Mouse (Mus musculus): ENCODE data around the gene Nhlrc3. TPM values are rescaled to one million over a fixed set of nuclear protein-coding genes. Genes with fewer than 3 reads are reported as not detected.

Nhlrc3 gene
- total RNA-seq, 2 experiments from 2014 or later = 0.96 to 3.4 TPM

DNA sequence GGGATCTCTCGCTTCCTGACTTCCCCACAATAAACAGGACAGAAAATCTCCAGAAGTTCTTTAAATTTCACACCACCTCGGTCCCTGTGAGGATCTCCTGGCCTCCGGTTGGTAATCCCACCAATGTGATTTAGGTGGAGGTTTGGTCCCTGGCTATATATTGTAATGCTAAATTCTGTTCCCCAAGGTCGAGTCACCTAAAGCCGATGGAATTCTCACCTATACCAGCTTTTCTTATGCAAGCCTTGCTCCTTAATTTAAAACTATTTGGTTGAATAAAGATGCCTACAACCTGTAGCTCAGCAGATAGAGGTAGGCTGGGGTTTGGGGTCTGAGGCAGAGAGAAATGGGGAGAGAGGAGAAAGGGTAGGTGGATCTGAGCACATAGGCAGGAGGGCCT lies 5.4 kb downstream of the Nhlrc3 start:
- ATAC-seq (replicated peaks; ENCODE audit: low FRiP score, poor library complexity, severe bottlenecking) = no peak

DNA sequence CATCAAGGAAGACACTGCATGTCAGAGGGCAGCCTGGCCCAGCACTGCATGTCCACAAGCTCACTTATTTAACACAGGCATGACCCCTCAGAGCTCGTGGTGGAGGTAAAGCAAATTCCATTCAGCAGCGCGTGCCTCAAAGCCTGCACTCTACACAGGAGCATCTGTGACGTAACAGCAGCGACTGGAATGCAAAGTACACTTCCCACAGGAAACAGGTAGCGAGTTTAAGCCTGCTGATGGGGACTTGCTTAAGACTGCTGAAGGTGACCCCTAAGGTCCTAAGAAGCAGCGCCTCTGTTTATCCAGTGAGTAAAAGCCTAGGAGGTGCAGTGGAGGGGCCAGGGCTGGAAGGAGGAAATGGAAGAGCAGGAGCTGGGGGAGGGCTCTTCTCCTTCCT lies 8.1 kb downstream of the Nhlrc3 start:
- ATAC-seq (replicated peaks; ENCODE audit: low FRiP score, poor library complexity, severe bottlenecking) = no peak

- no peak for ATAC-seq (replicated peaks; ENCODE audit: low FRiP score, poor library complexity, severe bottlenecking)
These were observed 8.6 kb downstream of the Nhlrc3 start for GRCm38 (mm10) chr3:53454561-53454960.

DNA sequence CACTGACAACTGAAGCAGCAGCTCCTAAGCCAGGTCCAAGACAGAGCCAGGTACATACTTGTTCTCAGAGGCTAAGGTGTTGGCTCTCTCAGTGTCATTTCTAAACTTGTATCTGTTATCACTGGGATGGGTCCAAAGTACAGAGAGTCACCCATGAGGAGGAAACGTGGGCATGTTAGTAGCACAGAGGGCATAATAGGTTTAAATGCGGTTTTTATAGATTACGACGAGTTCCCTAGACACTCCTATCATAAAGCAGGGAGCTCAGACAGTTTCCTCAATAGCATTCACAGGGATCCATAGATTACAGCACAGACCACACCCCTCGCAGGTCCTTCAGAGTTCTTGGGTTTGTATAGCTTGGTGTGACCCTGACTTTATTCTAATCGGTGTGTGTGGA lies 9.1 kb downstream of the Nhlrc3 start:
- ATAC-seq (replicated peaks; ENCODE audit: low FRiP score, poor library complexity, severe bottlenecking) = no peak

DNA sequence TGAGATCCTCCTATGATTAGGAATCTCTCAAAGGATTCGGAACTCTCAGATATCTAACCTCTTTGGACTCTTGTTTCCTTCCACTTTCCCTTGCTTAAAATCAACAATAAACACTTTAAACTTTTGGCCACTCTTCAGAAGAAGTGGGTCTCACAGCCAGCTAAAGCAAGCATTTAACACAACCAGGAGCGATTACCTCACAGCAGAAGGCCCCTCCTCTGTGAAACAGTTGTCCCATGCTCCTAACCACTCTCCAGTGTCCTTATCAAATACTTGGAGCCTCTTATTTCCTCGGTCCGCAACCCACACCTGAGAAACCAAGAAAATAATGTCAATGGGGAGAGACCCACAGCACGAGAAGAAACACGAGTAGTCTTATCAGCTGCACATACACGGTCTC lies 9.8 kb downstream of the Nhlrc3 start:
- no peak for ATAC-seq (replicated peaks; ENCODE audit: low FRiP score, poor library complexity, severe bottlenecking)

GRCm38 (mm10) chr3:53452351-53452750 lies 10.8 kb downstream of the Nhlrc3 start:
- no peak for ATAC-seq (replicated peaks; ENCODE audit: low FRiP score, poor library complexity, severe bottlenecking)

DNA sequence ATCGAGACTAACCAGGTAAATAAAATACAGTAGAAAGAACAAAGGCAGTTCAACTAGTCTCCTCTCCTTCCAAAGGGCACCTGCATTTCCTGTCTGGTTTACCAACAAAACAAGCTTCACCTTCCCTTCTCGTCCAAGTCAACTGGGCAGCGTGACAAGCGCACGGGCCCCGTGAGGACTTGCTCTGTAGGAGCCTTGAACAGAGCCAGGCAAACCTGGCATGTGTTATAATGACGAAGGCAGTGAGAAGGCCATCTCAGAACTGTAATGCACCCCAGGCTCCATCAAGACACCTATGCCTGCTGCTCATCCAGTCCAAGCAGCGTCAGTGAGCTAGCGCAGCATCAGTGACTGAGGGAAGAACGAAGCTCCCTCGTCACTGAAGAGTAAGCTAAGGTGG lies 12.5 kb downstream of the Nhlrc3 start:
- no peak for ATAC-seq (replicated peaks; ENCODE audit: low FRiP score, poor library complexity, severe bottlenecking)

DNA sequence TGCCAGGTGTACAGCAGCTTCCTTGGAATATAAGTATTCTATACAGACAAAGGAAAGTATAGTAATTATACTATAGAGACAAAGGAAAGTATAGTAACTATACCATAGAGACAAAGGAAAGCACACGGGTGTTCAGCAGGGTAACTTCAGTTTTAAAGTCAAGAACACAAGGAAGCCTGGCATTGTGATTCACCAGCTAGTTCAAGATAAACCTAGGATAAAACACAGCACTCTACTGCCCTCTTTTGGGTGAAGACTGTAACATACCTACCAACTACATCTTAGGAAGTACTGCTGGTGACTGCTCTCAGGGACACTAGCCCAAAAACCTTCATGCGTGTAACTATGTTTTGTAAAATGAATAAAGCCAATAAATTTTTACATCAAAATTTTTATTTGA lies 14.9 kb downstream of the Nhlrc3 start:
- no peak for ATAC-seq (replicated peaks; ENCODE audit: low FRiP score, poor library complexity, severe bottlenecking)

- ATAC-seq (replicated peaks; ENCODE audit: low FRiP score, poor library complexity, severe bottlenecking) = no peak
These were observed 16.3 kb downstream of the Nhlrc3 start for GRCm38 (mm10) chr3:53446801-53447200.

GRCm38 (mm10) chr3:53445540-53445939 lies 17.6 kb downstream of the Nhlrc3 start:
- ATAC-seq (replicated peaks; ENCODE audit: low FRiP score, poor library complexity, severe bottlenecking) = no peak

GRCm38 (mm10) chr3:53436550-53436949 lies 26.6 kb downstream of the Nhlrc3 start:
- ATAC-seq (replicated peaks; ENCODE audit: low FRiP score, poor library complexity, severe bottlenecking) = no peak

DNA sequence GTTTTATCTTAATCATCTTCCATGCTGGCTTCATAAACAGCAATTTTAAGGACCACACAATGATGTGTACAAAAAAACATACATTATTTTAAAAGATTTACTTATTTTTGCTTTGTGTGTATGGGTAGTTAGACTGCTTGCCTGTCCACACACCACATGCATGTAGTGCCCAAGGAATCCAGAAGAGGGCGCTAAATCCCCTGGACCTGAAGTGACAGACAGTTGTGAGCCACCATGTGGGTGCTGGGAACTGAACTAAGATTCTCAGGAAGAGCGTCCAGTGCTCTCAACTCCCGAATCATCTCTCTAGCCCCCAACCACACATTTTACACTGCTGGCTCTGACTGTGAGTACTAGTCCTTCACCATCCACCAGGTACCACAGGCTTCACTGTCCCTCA lies 28.5 kb downstream of the Nhlrc3 start:
- ATAC-seq (replicated peaks; ENCODE audit: low FRiP score, poor library complexity, severe bottlenecking) = no peak

- no peak for ATAC-seq (replicated peaks; ENCODE audit: low FRiP score, poor library complexity, severe bottlenecking)
These were observed 39.6 kb downstream of the Nhlrc3 start for GRCm38 (mm10) chr3:53423576-53423975.

DNA sequence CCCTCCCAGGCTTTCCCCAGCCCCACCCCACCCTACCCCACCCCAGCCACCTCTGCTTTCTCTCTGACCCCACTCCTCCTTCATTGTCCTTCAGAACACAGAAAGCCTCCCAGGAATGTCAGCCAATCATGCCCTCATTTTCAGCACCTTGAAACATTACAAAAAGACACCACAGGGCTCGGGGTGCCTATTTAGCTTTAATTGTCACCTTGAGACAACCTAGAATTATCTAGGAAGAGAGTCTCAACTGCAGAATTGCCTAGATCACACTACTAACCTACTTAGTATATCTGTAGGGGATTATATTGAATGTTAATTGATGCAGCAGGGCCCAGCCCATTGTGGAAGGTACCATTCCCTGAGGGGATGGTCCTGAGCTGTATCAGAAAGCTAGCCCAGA lies 40.4 kb downstream of the Nhlrc3 start:
- ATAC-seq (replicated peaks; ENCODE audit: low FRiP score, poor library complexity, severe bottlenecking) = no peak

DNA sequence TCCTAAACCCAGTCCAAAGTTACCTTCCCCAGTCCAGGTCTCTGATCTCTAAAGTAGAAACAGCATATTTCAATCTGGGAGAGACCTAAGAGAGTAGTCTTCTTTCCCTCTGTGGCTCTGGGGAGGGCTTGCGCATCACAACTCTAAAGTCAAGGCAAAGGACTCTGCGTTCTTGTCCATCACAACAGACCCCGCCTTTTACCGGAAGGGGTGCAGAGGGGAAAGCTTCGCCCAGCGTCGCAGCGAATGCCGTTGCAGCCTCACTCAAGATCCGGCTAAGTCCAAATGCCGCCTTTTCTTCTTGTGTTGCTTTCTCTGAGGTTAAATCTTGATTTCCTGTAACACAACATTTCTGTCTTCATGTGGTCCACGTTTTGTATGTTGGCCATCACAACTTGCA lies 41.5 kb downstream of the Nhlrc3 start:
- no peak for ATAC-seq (replicated peaks; ENCODE audit: low FRiP score, poor library complexity, severe bottlenecking)

DNA sequence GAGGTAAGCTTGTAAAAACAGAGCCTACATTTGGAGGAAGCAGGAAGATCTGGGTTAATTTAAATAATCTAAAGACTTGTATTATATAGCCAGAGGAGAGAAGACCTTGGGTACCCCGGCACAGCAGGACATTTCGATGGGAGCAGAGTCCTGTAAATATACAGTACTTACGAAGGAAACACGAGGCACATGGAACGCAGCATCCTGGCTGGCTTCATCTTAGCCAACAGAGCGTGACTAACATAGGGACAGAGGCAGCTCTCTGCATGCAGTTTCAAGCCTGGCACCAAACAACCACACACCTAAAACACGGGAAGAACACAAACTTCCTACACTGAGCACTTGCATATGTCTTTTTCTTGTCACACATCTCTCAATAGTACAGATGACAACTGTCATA lies 45.4 kb downstream of the Nhlrc3 start:
- ATAC-seq (replicated peaks; ENCODE audit: low FRiP score, poor library complexity, severe bottlenecking) = no peak

DNA sequence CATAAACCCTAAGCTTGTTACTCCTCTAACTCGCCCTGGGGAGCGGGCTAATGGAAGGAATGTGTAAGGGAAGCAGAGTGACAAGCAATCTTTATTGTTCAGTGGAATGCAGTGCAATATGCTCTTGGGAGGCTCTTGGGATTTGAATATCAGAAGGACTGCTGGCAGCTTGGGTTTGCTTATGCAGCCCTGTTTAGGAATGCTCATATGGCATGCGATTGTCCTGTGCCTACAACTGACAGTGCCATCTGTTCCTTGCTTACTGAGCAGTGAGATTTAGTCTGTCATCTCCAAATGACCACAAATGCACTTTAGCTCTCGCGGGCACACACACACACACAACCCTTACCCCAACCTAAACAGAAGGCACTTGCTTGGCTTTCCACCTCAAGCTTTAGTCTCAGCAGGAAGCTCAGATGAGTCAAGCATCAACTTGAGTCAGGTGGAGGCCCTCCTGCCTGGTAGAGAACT lies 47.1 kb downstream of the Nhlrc3 start:
- ATAC-seq (replicated peaks; ENCODE audit: low FRiP score, poor library complexity, severe bottlenecking) = no peak

- no peak for ATAC-seq (replicated peaks; ENCODE audit: low FRiP score, poor library complexity, severe bottlenecking)
These were observed 49.2 kb downstream of the Nhlrc3 start for GRCm38 (mm10) chr3:53413959-53414358.

DNA sequence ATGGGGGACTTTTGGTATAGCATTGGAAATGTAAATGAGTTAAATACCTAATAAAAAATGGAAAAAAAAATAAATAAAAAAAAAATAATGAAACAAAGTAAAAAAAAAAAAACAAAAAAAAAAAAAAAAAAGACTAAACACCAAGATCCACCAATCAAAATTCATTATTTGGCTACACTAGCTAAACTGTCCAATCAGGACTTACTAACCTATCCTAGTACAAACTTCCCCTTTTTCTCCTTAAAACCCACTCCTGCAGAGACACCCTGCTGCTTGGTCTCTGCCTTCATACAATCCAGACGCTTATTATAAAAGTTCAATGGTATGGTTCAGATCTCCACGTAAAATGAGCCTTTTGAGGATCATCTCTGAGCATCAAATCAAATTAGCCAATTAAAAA lies 49.7 kb downstream of the Nhlrc3 start:
- no peak for ATAC-seq (replicated peaks; ENCODE audit: low FRiP score, poor library complexity, severe bottlenecking)

- ATAC-seq (replicated peaks; ENCODE audit: low FRiP score, poor library complexity, severe bottlenecking) = no peak
These were observed 50.9 kb downstream of the Nhlrc3 start for GRCm38 (mm10) chr3:53412259-53412658.

- ATAC-seq (replicated peaks; ENCODE audit: low FRiP score, poor library complexity, severe bottlenecking) = no peak
These were observed 53.1 kb downstream of the Nhlrc3 start for GRCm38 (mm10) chr3:53410031-53410430.

- ATAC-seq (replicated peaks; ENCODE audit: low FRiP score, poor library complexity, severe bottlenecking) = no peak
These were observed 56.0 kb downstream of the Nhlrc3 start for GRCm38 (mm10) chr3:53407145-53407544.
